Mouse (Mus musculus) limb, embryonic 11.5 days (tissue): ENCODE measurements around the gene Clic1. TPM values are rescaled to one million over a fixed set of nuclear protein-coding genes. Genes with fewer than 3 reads are reported as not detected.
"Not testable (repeated sequence)": the region's sequence is repeated elsewhere in the genome, so short reads cannot be mapped to it uniquely, and the experiment has no call there.

Experiments used
- ATAC-seq: fragments of 200-750 bp; cut with Nextera tagmentation; 2 replicates; pipeline ENCODE4 v1.8.0; 2017; ENCODE audit warnings: low read depth; ENCODE audit not compliant: insufficient number of reproducible peaks, low FRiP score, low TSS enrichment
- DNase-seq: peaks from one replicate; pipeline ENCODE4 v3.0.0-alpha.2; 2015; ENCODE audit warnings: low spot score
- H3K27ac ChIP-seq: fragments of 300-500 bp; sonication (generic); replicated peaks from 2 replicates; pipeline ENCODE4 v1.5.1; 2014; ENCODE audit warnings: low read depth, mild to moderate bottlenecking, low read length
- H3K27me3 ChIP-seq: fragments of 300-500 bp; sonication (generic); 2 replicates; pipeline ENCODE4 v1.6.1; 2014; ENCODE audit warnings: mild to moderate bottlenecking, low read length, mixed read lengths; ENCODE audit not compliant: control insufficient read depth, insufficient read depth
- H3K36me3 ChIP-seq: fragments of 300-500 bp; sonication (generic); 2 replicates; pipeline ENCODE4 v1.6.1; 2014; ENCODE audit warnings: mild to moderate bottlenecking, low read length, moderate library complexity, mixed read lengths; ENCODE audit not compliant: control insufficient read depth, insufficient read depth
- H3K4me1 ChIP-seq: fragments of 300-500 bp; sonication (generic); 2 replicates; pipeline ENCODE4 v1.6.1; 2014; ENCODE audit warnings: low read length, mixed read lengths; ENCODE audit not compliant: control insufficient read depth, insufficient read depth
- H3K4me2 ChIP-seq: fragments of 300-500 bp; sonication (generic); 2 replicates; pipeline ENCODE4 v1.6.1; 2014; ENCODE audit warnings: low read depth, mild to moderate bottlenecking, moderate library complexity; ENCODE audit not compliant: severe bottlenecking
- H3K4me3 ChIP-seq: fragments of 300-500 bp; sonication (generic); 2 replicates; pipeline ENCODE4 v1.5.1; 2014; ENCODE audit warnings: low read depth, low read length
- H3K9ac ChIP-seq: fragments of 300-500 bp; sonication (generic); 2 replicates; pipeline ENCODE4 v1.6.1; 2014; ENCODE audit warnings: mild to moderate bottlenecking, low read length
- H3K9me3 ChIP-seq: fragments of 300-500 bp; sonication (generic); 2 replicates; pipeline ENCODE4 v1.6.1; 2016; ENCODE audit warnings: low read length; ENCODE audit not compliant: control insufficient read depth
- WGBS: fragments of 180-500 bp; shearing (Covaris S2); extraction: QIAGEN DNeasy Blood & Tissue Kit; methylation state at CpG from one replicate; pipeline ENCODE4 v1.1.7; 2014; 5-methylcytosine and 5-hydroxymethylcytosine counted together
- polyA plus RNA-seq: library from polyadenylated mRNA; unstranded; fragments of >200 nt; fragmentation: Nextera tagmentation; extraction: Ambion mirVana; gene quantifications from 2 replicates; pipeline ENCODE4 v1.2.1, GENCODE M21; 2014

Clic1 gene
- polyA plus RNA-seq, 1 experiment from 2014 or later = 52.1 TPM

DNA sequence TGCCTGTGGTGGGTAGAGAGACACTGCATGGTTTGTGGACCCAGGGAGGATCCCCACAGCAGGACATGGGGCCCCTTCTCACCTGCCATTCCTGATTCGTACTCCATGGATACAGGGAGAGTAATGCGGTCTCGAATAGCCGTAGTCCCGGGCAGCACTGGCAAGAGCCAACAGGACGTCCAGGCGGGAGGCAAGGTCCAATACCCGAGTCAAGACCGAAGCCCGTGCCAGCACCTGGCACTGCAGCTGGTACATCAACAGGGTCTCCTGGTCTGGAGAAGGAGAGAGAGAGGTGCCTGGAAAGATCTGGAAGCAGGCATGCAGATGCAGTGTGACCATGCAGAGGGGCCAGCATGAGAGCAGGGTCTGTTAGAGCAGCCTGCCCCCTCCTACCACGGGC, 18.5 kb upstream of the Clic1 start:
- H3K27me3 ChIP-seq = no peaks in the 10 kb centered on the region
- H3K4me3 ChIP-seq = no peak overlapping the region
- 88% methylated on average over 11 of the region's 11 CpGs for WGBS
- no peaks in the 10 kb centered on the region for H3K9me3 ChIP-seq
- no peaks in the 10 kb centered on the region for H3K36me3 ChIP-seq
- ATAC-seq (no peak), DNase-seq (no peak)
- peaks cover 8% of the 10 kb centered on the region for H3K4me1 ChIP-seq
- H3K9ac ChIP-seq = no peak overlapping the region
- H3K4me2 ChIP-seq = no peak overlapping the region
- no peak overlapping the region for H3K27ac ChIP-seq

DNA sequence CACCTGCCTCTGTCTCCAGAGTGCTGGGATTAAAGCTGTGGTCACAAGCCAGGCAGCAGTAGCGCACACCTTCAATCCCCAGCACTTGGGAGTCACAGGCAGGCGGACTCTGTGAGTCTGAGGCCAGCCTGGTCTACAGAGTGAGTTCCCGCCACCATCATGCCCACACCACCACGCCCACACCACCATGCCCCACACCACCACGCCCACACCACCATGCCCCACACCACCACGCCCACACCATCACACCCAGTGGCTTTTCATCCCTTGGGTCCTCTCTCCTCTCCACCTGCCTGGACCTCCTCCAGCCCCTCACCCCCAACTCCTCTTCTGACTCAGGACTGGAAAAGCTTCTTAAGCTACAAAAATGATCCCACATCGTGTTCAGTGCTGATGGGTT, 17.9 kb upstream of the Clic1 start:
- 86% methylated on average over 7 of the region's 7 CpGs for WGBS
- no peaks in the 10 kb centered on the region for H3K36me3 ChIP-seq
- no peak overlapping the region for H3K4me2 ChIP-seq
- H3K27me3 ChIP-seq = no peaks in the 10 kb centered on the region
- H3K27ac ChIP-seq = no peak overlapping the region
- H3K4me3 ChIP-seq = no peak overlapping the region
- peaks cover 8% of the 10 kb centered on the region for H3K4me1 ChIP-seq
- ATAC-seq (no peak), DNase-seq (no peak)
- H3K9me3 ChIP-seq = no peaks in the 10 kb centered on the region
- H3K9ac ChIP-seq = no peak overlapping the region

DNA sequence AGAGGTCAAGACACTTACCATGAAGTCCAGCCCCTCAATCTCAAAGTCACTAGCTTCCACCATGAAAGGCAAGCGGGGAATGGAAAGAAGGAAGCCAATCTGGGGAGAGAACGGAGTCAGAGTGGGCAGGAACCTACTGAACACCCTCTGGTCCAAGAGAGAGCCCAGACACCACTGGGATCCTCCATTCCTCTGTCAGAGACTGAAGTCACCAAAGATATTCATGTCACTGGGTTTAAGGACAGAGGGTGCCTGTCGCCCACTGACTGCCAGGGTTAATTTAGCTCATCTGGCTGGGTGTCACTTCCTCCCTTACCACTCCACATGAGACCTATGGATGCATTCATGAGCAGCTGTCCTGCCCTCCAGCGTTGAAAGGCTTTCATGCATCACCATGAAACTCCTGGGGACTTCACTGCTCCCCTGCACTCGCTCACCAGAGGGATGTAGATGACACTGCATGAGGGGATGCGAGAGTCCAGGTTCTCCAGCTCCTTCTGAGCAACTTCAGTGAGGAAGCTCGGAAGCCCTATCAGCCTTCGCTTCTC, 17.4 kb upstream of the Clic1 start:
- no peak overlapping the region for H3K27ac ChIP-seq

DNA sequence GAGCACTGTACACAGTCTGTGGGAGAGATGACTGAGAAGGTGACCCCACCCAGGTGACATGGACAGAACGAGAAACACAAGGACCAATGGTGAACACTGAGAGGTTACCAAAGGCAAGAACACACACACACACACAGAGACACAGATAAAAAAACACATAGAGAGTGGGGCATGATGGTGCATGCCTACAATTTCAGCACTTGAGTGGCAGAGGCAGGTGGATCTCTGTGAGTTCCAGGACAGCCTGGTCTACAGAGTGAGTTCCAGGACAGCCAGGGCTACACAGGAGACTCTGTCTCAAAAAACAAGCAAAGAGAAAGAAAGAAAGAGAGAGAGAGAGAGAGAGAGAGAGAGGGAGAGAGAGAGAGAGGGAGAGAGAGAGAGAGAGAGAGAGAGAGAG, 16.1 kb upstream of the Clic1 start:
- not testable (repeated sequence) for DNase-seq, H3K9me3 ChIP-seq, ATAC-seq, H3K4me3 ChIP-seq, H3K27ac ChIP-seq, H3K4me2 ChIP-seq, H3K27me3 ChIP-seq, H3K36me3 ChIP-seq, H3K4me1 ChIP-seq, H3K9ac ChIP-seq
- WGBS = 76% methylated on average over 1 of the region's 1 CpGs

More for the DNA sequence above, 17.4 kb upstream of the Clic1 start:
- no peak for DNase-seq
- H3K36me3 ChIP-seq = no peaks in the 10 kb centered on the region
- H3K27me3 ChIP-seq = no peaks in the 10 kb centered on the region
- H3K9ac ChIP-seq = no peak overlapping the region
- no peak for ATAC-seq
- H3K4me3 ChIP-seq = no peak overlapping the region
- H3K4me2 ChIP-seq = no peak overlapping the region; the same call in 1 of the 2 replicates
- peaks cover 5% of the 10 kb centered on the region for H3K4me1 ChIP-seq
- 73% methylated on average over 8 of the region's 8 CpGs for WGBS
- H3K9me3 ChIP-seq = no peaks in the 10 kb centered on the region

DNA sequence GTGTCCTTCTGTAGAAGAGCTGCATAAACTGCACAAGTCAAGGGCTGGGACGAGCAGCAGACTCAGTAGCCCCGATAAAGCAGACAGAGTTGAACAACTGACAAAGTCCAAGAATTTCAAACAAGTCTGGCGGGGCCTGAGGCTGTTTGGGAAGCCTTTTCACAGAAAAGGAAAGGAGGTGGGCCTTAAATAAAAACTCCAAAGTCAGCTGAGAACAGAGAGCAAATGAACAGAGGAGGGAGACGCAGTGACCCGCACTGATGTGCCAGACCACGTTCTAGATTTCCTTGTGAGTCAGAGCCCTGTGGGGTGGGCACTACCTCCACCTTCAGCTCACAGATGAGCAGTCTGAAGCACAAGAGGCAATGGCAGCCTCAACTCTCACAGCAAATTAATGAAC, 14.9 kb upstream of the Clic1 start:
- DNase-seq (no peak), ATAC-seq (no peak)
- Histone ChIP-seq H3K4me2 (no peak overlapping the region), H3K9me3 (no peaks in the 10 kb centered on the region), H3K27ac (no peak overlapping the region), H3K4me3 (no peak overlapping the region), H3K4me1 (no peaks in the 10 kb centered on the region; the same call in 1 of the 2 replicates), H3K9ac (no peak overlapping the region), H3K27me3 (no peaks in the 10 kb centered on the region), H3K36me3 (no peaks in the 10 kb centered on the region)
- 77% methylated on average over 6 of the region's 6 CpGs for WGBS

DNA sequence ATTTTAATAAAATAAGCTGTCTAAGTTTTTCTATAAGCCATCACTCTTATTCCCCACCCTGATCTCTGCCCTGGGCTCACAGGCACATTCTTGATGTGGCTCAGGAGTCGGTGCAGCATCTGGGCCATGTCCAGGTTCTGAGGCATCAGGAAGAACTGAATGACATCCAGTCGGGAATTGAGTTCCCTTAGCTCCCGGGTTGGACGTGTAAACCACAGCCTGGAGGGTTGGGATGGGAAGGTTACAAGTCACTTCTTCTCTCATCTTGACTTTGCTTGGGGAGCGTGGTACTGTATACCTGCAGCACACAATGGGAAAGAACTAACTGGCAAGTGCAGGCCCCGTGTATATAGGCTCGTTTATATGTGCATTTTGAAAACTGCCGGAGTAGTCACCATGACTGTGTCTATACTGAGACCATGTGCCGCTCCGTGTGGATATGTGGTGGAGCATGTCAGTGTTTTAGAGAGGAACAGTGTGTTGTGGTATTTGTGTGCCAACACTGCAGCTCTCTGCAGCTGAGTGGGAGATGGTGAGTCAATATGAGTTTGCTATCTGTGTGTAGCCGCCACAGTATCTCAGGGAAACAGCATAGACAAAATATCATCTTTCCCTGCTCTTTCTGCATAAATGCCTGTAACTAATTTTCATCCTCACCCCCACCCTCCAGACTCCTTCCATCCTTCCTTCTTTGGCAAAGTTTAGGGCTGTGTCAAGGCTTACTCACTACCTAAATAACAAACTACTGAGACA, 10.5 kb upstream of the Clic1 start:
- Histone ChIP-seq H3K27me3 (no peaks in the 10 kb centered on the region), H3K27ac (no peak overlapping the region), H3K4me3 (no peak overlapping the region), H3K9ac (no peak overlapping the region), H3K36me3 (no peaks in the 10 kb centered on the region), H3K4me1 (no peaks in the 10 kb centered on the region), H3K9me3 (no peaks in the 10 kb centered on the region), H3K4me2 (no peak overlapping the region)
- 83% methylated on average over 11 of the region's 11 CpGs for WGBS
- no peak for ATAC-seq
- no peak for DNase-seq

DNA sequence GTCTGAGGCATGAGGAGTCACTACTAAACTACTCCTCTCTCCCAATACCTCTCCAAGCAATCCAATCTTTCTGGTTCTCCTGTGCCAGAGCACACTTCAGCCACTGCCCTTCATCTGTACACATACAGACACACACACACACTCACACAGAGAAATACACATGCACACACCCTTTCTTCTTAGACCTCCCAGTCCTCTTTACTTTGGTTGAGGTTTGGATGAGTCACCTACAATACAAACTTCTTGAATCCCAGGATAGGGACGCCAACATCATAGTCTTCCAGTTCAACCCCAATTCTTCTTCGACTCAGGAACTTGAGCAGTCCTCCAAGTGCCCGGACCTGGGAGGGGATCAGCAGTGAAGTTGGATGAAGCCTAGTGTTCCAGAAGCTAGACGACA, 6.0 kb upstream of the Clic1 start:
- peaks cover 11% of the 10 kb centered on the region for H3K4me1 ChIP-seq
- 90% methylated on average over 4 of the region's 4 CpGs for WGBS
- H3K4me3 ChIP-seq = no peak overlapping the region
- no peak overlapping the region for H3K27ac ChIP-seq
- no peak overlapping the region for H3K9ac ChIP-seq
- H3K36me3 ChIP-seq = no peaks in the 10 kb centered on the region
- no peak overlapping the region for H3K4me2 ChIP-seq
- DNase-seq = no peak
- no peak for ATAC-seq
- H3K9me3 ChIP-seq = no peaks in the 10 kb centered on the region
- no peaks in the 10 kb centered on the region for H3K27me3 ChIP-seq

DNA sequence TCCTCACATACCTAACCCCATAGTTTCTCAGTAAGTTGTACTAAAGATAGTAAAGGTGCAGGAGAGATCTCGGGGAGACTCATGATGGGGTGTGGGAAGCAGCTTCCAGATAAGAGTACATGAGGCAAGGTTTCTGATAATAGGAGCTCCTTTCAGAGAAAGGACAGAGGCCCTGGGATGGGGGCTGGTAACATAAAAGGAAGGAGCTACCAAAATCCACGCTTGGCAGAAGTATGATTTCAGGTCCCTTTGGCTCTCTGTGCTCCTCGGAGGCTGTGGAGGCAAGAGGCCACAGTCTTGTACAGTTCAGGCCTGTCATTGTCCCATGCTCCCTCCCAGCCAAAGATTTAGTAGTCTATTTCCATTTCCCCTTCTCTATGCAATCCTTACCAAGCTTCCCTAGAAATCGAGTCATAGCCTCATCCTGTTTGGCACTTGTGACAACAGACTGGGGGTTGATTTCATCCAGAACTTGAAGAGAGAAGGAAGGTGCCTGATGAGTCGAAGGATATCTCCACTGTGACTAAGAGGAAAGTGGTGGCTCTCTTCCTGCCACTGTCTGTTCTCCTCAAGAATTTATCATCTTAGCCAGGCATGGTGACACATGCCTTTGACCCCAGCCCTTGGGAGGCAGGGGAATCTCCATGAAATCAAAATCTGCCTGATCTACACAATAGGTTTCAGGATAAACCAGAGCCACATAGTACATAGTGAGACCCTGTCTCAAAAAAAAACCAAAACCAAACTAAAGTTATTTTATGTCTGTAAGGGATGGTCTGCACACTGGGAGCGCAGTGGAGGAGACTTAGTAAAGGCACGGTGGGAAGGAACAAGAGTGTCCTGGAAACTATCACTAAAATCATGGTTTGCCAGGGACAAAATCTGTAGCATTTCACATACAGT, 4.6 kb upstream of the Clic1 start:
- WGBS = 79% methylated on average over 7 of the region's 7 CpGs
- DNase-seq (no peak), ATAC-seq (no peak)
- Histone ChIP-seq H3K4me3 (peak overlapping the region; percentile 54), H3K36me3 (no peaks in the 10 kb centered on the region), H3K4me1 (peaks cover 20% of the 10 kb centered on the region), H3K27ac (no peak overlapping the region), H3K9ac (peak overlapping the region; percentile 12), H3K9me3 (no peaks in the 10 kb centered on the region), H3K27me3 (no peaks in the 10 kb centered on the region), H3K4me2 (peak overlapping the region; percentile 99)
